Mouse (Mus musculus) inflammation-experienced regulatory T-cells (primary cell): ENCODE results near the gene Ccdc84. TPM values are rescaled to one million over a fixed set of nuclear protein-coding genes. Genes with fewer than 3 reads are reported as not detected.

Source experiments
- polyA plus RNA-seq, 2 experiments: library from polyadenylated mRNA; unstranded; fragments of 100-300 nt; shearing (Covaris generic); gene quantifications; one replicate each; pipeline ENCODE4 v1.2.1; 2017

The Ccdc84 gene
- polyA plus RNA-seq = 10 to 100 TPM; 52.3 to 59.9 TPM

GRCm38 (mm10) chr9:44418519-44419385, at the start of gene Ccdc84:
Ccdc84 (minus strand) TSS chr9:44418569.

GRCm38 (mm10) chr9:44454891-44455220, 36.5 kb upstream of the Ccdc84 start, which contains the start of gene Upk2:
Upk2 (minus strand) TSS chr9:44454976.

GRCm38 (mm10) chr9:44440961-44441360, 22.6 kb upstream of the Ccdc84 start, which contains the start of gene Foxr1:
Foxr1 (minus strand) TSS chr9:44441136.

GRCm38 (mm10) chr9:44406906-44407751, 11.2 kb downstream of the Ccdc84 start, which contains the start of the genes Rps25 and Trappc4:
Rps25 (plus strand) TSS chr9:44407139.
Trappc4 (minus strand) TSS chr9:44407600.

GRCm38 (mm10) chr9:44396684-44397411, 21.5 kb downstream of the Ccdc84 start, which contains the start of gene Slc37a4:
Slc37a4 (plus strand) TSS chr9:44396852.

GRCm38 (mm10) chr9:44379054-44379834, 39.1 kb downstream of the Ccdc84 start, which contains the start of gene Hyou1:
Hyou1 (plus strand) TSS chr9:44379490.

GRCm38 (mm10) chr9:44361190-44361917, 57.0 kb downstream of the Ccdc84 start, which contains the start of gene Vps11:
Vps11 (minus strand) TSS chr9:44361670.

Other genes starting within 250 kb of the Ccdc84 start
- gene Cbl, start 184.5 kb downstream of the Ccdc84 start, polyA plus RNA-seq = 10 to 100 TPM; 26.8 to 44.8 TPM
- gene Ccdc153, start 177.9 kb downstream of the Ccdc84 start, polyA plus RNA-seq = not detected
- gene Pdzd3, start 167.1 kb downstream of the Ccdc84 start, polyA plus RNA-seq = under 1 TPM in 1 of 2 experiments, not detected in 1; 0.52 TPM
- 10 to 100 TPM; 11.3 to 16.4 TPM for gene Nlrx1, start 150.0 kb downstream of the Ccdc84 start, polyA plus RNA-seq
- 1 to 10 TPM in 1 of 2 experiments, not detected in 1; 1.8 TPM for gene Abcg4, start 130.0 kb downstream of the Ccdc84 start, polyA plus RNA-seq
- gene Hinfp, start 112.9 kb downstream of the Ccdc84 start, polyA plus RNA-seq = 10 to 100 TPM; 23.9 to 26.8 TPM
- 10 to 100 TPM; 14.2 to 23.6 TPM for gene C2cd2l, start 98.3 kb downstream of the Ccdc84 start, polyA plus RNA-seq
- gene Dpagt1, start 92.5 kb downstream of the Ccdc84 start, polyA plus RNA-seq = 10 to 100 TPM; 22.6 to 23.7 TPM
- gene H2afx, start 83.9 kb downstream of the Ccdc84 start, polyA plus RNA-seq = 10 to 100 TPM; 65.6 to 69.5 TPM
- gene Hmbs, start 74.3 kb downstream of the Ccdc84 start, polyA plus RNA-seq = 10 to 100 TPM; 30.2 to 35.7 TPM
- 10 to 100 TPM; 58.3 to 75.2 TPM for gene Vps11, start 56.9 kb downstream of the Ccdc84 start, polyA plus RNA-seq
- 10 to 100 TPM; 14.3 to 22.9 TPM for gene Hyou1, start 39.1 kb downstream of the Ccdc84 start, polyA plus RNA-seq
- 10 to 100 TPM; 25.8 to 34.7 TPM for gene Slc37a4, start 21.7 kb downstream of the Ccdc84 start, polyA plus RNA-seq
- 1,000 to 10,000 TPM; 1,442 to 1,600 TPM for gene Rps25, start 11.4 kb downstream of the Ccdc84 start, polyA plus RNA-seq
- gene Trappc4, start 11.0 kb downstream of the Ccdc84 start, polyA plus RNA-seq = 100 to 1,000 TPM; 121 to 140 TPM
- under 1 TPM in 1 of 2 experiments, not detected in 1; 0.15 TPM for gene Foxr1, start 22.6 kb upstream of the Ccdc84 start, polyA plus RNA-seq
- gene Upk2, start 36.4 kb upstream of the Ccdc84 start, polyA plus RNA-seq = under 1 TPM in 1 of 2 experiments, not detected in 1; 0.70 TPM
- 10 to 100 TPM; 20.6 to 24.6 TPM for gene Bcl9l, start 64.3 kb upstream of the Ccdc84 start, polyA plus RNA-seq
- gene Cxcr5, start 143.3 kb upstream of the Ccdc84 start, polyA plus RNA-seq = 10 to 100 TPM in 1 of 2 experiments, 1 to 10 TPM in 1; 7.7 to 67.4 TPM
- 10 to 100 TPM; 25.6 to 34.3 TPM for gene Ddx6, start 186.3 kb upstream of the Ccdc84 start, polyA plus RNA-seq